Mouse (Mus musculus): ENCODE measurements at regions not wholly inside any gene's neighbourhood (a gene's known extent, or its start where the extent isn't known, plus 50 kb on each side); places are given as distances from the start of the nearest gene placed in this dataset.

GRCm38 (mm10) chr8:115589721-115590120 lies 117.9 kb downstream of the Maf start:
- TF ChIP-seq CTCF (IDR thresholded peaks at IDR 0.05; ENCODE audit: low read depth) (no peak), EP300 (IDR thresholded peaks at IDR 0.05; ENCODE audit: low read depth) (no peak)

Data from liver, postnatal 0 days (tissue).